Mouse (Mus musculus) spleen, postnatal 36 days (tissue): ENCODE data around the gene Prkce.

Source experiments
- DNase-seq, 2 experiments: peaks; one replicate each; pipeline ENCODE4 v3.0.0; 2022; ENCODE audit warnings: low spot score in 2 of 2, mixed read lengths in 1 of 2

Gene Prkce

GRCm38 (mm10) chr17:86300774-86301595 is 133.4 kb downstream of the Prkce start:
- DNase-seq: peak; percentile 61 to 63

- DNase-seq: no peak
These were observed 134.7 kb downstream of the Prkce start for GRCm38 (mm10) chr17:86302266-86302665.

GRCm38 (mm10) chr17:86302861-86303331 is 135.3 kb downstream of the Prkce start:
- DNase-seq: no peak

- DNase-seq: no peak
These were observed 136.0 kb downstream of the Prkce start for GRCm38 (mm10) chr17:86303401-86304243.

- DNase-seq: no peak
These were observed 137.5 kb downstream of the Prkce start for GRCm38 (mm10) chr17:86304923-86305630.

- no peak for DNase-seq
These were observed 138.6 kb downstream of the Prkce start for GRCm38 (mm10) chr17:86306161-86306560.

- DNase-seq: peak; percentile 49 to 61
These were observed 146.0 kb downstream of the Prkce start for GRCm38 (mm10) chr17:86313413-86314139.

GRCm38 (mm10) chr17:86315874-86316273 is 148.3 kb downstream of the Prkce start:
- no peak for DNase-seq

GRCm38 (mm10) chr17:86316771-86317170 is 149.2 kb downstream of the Prkce start:
- DNase-seq: no peak

GRCm38 (mm10) chr17:86317197-86317596 is 149.6 kb downstream of the Prkce start:
- no peak for DNase-seq

- no peak for DNase-seq
These were observed 152.5 kb downstream of the Prkce start for GRCm38 (mm10) chr17:86319967-86320602.

GRCm38 (mm10) chr17:86322840-86323239 is 155.3 kb downstream of the Prkce start:
- peak; percentile 61 to 62 for DNase-seq

- peak; percentile 56 to 60 for DNase-seq
These were observed 155.7 kb downstream of the Prkce start for GRCm38 (mm10) chr17:86323310-86323709.

- DNase-seq: no peak
These were observed 156.5 kb downstream of the Prkce start for GRCm38 (mm10) chr17:86323909-86324686.

- no peak for DNase-seq
These were observed 157.2 kb downstream of the Prkce start for GRCm38 (mm10) chr17:86324756-86325155.

GRCm38 (mm10) chr17:86325317-86325716 is 157.7 kb downstream of the Prkce start:
- no peak for DNase-seq

GRCm38 (mm10) chr17:86327958-86328357 is 160.4 kb downstream of the Prkce start:
- DNase-seq: no peak

GRCm38 (mm10) chr17:86329273-86330075 is 161.9 kb downstream of the Prkce start:
- DNase-seq: no peak
